Mouse (Mus musculus) small intestine, adult 2 months (tissue): ENCODE data around the gene Slc2a4. TPM values are rescaled to one million over a fixed set of nuclear protein-coding genes. Genes with fewer than 3 reads are reported as not detected.

Experiments
- H3K27ac ChIP-seq: fragments of 200-500 bp; 2 replicates; pipeline ENCODE4 v1.5.1; 2012; ENCODE audit warnings: low read depth, low read length, control low read depth, inconsistent platforms; ENCODE audit not compliant: insufficient read depth
- H3K27me3 ChIP-seq: fragments of 200-500 bp; 2 replicates; pipeline ENCODE4 v1.6.1; 2012; ENCODE audit warnings: mild to moderate bottlenecking, moderate library complexity, low read length, inconsistent platforms; ENCODE audit not compliant: control insufficient read depth, insufficient read depth
- H3K36me3 ChIP-seq: fragments of 200-500 bp; 2 replicates; pipeline ENCODE4 v1.6.1; 2012; ENCODE audit warnings: mild to moderate bottlenecking, low read length, control low read depth, inconsistent platforms; ENCODE audit not compliant: control insufficient read depth, insufficient read depth
- H3K4me1 ChIP-seq: fragments of 200-500 bp; 2 replicates; pipeline ENCODE4 v1.6.1; 2012; ENCODE audit warnings: low read length, inconsistent platforms, mixed read lengths; ENCODE audit not compliant: control insufficient read depth, insufficient read depth, insufficient read length
- H3K4me3 ChIP-seq: fragments of 200-500 bp; 2 replicates; pipeline ENCODE4 v1.5.1; 2012; ENCODE audit warnings: low read depth, mild to moderate bottlenecking, control low read depth, inconsistent platforms, low read length, moderate library complexity
- CTCF ChIP-seq: fragments of 200-500 bp; IDR thresholded peaks from 2 replicates; pipeline ENCODE4 v1.5.1; 2012; ENCODE audit warnings: low read depth, mild to moderate bottlenecking, control low read depth, inconsistent platforms, low read length, moderate library complexity, mixed read lengths; ENCODE audit not compliant: insufficient replicate concordance, insufficient read length; ENCODE audit errors: extremely low read depth
- POLR2A ChIP-seq: fragments of 200-500 bp; IDR thresholded peaks from 2 replicates; pipeline ENCODE4 v1.6.1; 2012; ENCODE audit warnings: low read depth, mild to moderate bottlenecking, control low read depth, inconsistent platforms, low read length, moderate library complexity
- WGBS: fragments of 180-500 bp; shearing (Covaris S2); methylation state at CpG from one replicate; pipeline ENCODE4 v1.1.7; 2018; 5-methylcytosine and 5-hydroxymethylcytosine counted together
- polyA plus RNA-seq: library from polyadenylated mRNA; depleted of rRNA; stranded (reverse); fragments of >200 nt; gene quantifications from 2 replicates; pipeline ENCODE4 v1.2.3, GENCODE M21; 2012; rRNA removed

Slc2a4 gene
- polyA plus RNA-seq = 11.2 and 12.9 TPM in 2 replicates

DNA sequence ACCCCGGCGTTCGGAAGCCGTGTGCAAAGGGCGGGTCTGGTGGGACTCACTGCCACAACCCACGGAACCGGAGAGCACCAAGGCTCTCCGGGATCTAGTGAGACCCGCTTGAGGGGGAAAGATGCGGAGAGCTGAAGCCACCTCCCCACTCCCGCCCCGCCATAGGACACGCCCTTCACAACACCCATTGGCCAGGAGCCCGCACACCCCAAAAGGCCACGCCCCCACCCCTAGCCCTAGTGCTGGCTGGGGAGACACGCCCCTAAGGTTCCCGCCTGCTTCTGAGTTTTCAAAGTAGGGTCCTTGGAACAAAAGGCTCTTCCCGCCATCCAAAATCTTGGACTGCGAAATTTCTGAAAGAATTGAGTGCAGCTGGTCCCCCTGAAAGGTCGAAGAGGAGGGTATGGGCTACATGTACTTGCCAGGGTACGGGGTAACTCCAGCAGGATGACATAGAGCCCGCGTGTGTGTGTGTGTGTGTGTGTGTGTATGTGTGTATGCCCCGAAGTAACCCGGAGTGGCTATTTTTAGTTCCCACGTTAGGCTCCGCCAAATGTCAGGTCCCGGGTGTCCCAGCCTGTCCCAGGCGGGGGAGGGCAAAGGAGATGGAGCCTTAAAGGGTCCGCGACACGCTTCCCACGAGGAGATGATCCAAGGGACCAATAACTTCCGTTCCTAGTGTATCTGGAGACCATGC is at the start of gene Slc2a4:
Gene Slc2a4 (minus strand): TSS at position 123 of the 697 bp plus-strand sequence.
- WGBS = under 1% methylated on average over 34 of the region's 34 CpGs
- Histone ChIP-seq H3K27ac (peak within 1 kb of the TSS; percentile 37; the same call in 1 of the 2 replicates), H3K36me3 (no peaks in the 10 kb centered on the region), H3K4me1 (peaks cover 6% of the 10 kb centered on the region), H3K4me3 (peak within 1 kb of the TSS; percentile 56), H3K27me3 (no peaks in the 10 kb centered on the region)
- no peak for TF ChIP-seq CTCF

DNA sequence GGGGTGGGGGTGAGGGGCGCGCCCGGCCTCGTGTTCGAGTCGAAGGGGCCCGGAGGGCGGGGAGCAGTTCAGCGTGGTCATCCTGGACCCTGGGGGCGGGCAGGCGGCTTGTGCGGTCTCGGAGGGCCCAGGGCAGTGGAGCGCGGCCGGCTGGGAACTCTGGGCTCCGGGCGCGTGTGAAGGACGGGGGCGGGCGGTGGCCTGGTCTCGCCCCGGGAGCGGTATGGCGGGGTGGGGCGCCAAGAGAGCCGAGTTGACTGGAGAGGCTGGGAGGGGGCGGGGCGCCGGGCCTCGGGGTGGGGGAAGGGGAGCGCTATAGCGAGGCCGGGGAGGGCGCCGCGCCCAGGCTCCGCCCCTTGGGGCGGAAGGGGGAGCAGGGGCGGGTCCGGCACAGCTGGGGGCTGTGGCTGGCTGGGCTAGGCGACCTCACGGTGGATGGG is 49.1 kb upstream of the Slc2a4 start:
- peak overlapping the region; percentile 91 for H3K4me3 ChIP-seq
- peak overlapping the region; percentile 82 for H3K27ac ChIP-seq
- 1% methylated on average over 38 of the region's 44 CpGs for WGBS
- TF ChIP-seq POLR2A = peak; percentile 92
- no peak for TF ChIP-seq CTCF
- peaks cover 10% of the 10 kb centered on the region for H3K4me1 ChIP-seq
- peaks cover 38% of the 10 kb centered on the region for H3K36me3 ChIP-seq
- H3K27me3 ChIP-seq = no peaks in the 10 kb centered on the region

DNA sequence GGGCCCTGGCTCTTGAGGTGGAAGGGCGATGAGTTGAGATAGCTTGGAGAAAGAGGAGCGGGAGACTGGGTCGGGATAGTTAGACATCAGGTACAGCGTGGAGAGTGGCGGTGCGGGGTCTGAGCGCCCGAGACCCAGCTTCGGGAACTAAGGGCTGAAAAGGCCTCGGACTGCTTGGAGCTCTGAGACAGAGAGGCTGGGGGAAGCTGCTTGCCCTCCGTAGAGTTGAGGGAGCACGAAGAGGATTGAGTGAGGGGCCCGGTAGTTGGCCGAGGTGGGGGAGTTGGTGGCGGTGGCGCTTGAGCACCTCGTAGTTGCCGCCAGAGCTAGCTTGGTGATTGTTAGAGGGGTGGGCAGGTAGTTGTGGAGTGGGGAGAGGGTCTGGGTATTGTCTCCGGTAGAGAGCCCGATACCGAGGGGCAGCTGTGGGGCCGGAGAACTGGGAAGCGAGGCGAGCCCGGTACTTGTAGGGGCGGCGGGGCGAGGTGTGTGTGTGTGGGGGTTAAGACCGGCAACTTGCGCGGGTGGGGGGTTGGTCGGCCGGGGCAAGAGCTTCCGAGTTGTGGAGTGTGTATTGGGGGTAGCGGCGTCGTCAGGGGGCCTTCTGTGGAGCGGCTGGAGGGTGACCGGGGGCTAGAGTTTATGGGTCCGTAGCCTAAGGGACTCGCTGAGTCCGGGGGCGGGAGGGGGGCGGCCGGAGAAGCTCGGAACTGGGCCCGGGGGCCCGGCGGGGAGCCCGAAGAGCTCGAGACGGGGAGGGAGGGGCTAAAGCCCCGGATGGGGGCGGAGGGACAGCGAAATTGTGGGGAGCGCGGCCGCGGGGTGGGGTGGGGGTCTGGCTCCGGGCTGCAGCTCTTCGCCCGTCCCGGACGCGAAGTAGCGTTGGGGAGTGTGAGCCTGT is 48.4 kb upstream of the Slc2a4 start:
- H3K4me3 ChIP-seq = peak overlapping the region; percentile 91
- H3K27me3 ChIP-seq = no peaks in the 10 kb centered on the region
- under 1% methylated on average over 65 of the region's 66 CpGs for whole genome bisulfite sequencing
- peak overlapping the region; percentile 89 for H3K27ac ChIP-seq
- peaks cover 38% of the 10 kb centered on the region for H3K36me3 ChIP-seq
- TF ChIP-seq POLR2A (no peak), CTCF (no peak)
- H3K4me1 ChIP-seq = peaks cover 9% of the 10 kb centered on the region

GRCm38 (mm10) chr11:69995391-69995960 is 47.5 kb upstream of the Slc2a4 start, which contains the start of gene Phf23:
Gene Phf23, plus strand, starts transcription at chr11:69995777.
- peak; percentile 32; the same call in 1 of the 2 replicates for TF ChIP-seq CTCF
- TF ChIP-seq POLR2A = peak; percentile 83
- Histone ChIP-seq H3K4me1 (peaks cover 5% of the 10 kb centered on the region), H3K36me3 (peaks cover 38% of the 10 kb centered on the region), H3K27ac (peak within 1 kb of the TSS; percentile 89), H3K4me3 (peak within 1 kb of the TSS; percentile 91), H3K27me3 (no peaks in the 10 kb centered on the region)
- under 1% methylated on average over 36 of the region's 36 CpGs for WGBS

DNA sequence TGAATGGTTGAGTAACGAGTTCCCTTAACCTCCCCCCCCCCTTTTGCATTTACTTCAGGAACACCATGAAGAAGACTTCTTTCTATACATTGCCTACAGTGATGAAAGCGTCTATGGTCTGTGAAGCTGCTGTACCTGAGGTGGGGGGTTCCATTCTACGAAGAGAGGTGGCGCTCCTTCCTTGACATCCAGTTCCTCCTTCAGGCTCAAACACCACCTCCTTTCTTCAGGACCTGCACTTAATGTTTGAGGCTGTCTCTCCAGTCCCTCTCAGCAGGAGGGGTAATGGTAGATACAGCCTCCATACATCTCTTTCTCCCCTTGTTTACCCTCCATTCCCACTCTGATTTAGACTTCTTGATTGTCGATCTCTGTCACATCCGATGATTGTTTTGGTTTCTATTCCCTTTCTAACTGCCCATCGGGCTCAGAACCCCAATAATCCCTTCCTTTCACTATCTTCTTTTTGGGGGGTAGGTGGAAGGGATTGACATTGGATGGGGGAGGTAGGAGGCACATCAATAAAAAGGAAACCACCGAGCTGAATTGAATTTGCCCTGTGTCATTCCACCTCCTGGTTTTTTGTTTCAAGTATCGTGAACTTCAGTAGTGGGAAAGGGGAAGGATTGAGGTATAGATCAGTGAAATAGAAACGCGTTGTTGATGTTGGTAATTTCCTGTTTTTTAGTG is 46.6 kb upstream of the Slc2a4 start:
- H3K36me3 ChIP-seq = peaks cover 41% of the 10 kb centered on the region
- H3K4me1 ChIP-seq = peaks cover 5% of the 10 kb centered on the region
- no peak overlapping the region for H3K27ac ChIP-seq
- 78% methylated on average over 11 of the region's 11 CpGs for WGBS
- no peaks in the 10 kb centered on the region for H3K27me3 ChIP-seq
- TF ChIP-seq POLR2A (no peak), CTCF (no peak)
- H3K4me3 ChIP-seq = no peak overlapping the region

DNA sequence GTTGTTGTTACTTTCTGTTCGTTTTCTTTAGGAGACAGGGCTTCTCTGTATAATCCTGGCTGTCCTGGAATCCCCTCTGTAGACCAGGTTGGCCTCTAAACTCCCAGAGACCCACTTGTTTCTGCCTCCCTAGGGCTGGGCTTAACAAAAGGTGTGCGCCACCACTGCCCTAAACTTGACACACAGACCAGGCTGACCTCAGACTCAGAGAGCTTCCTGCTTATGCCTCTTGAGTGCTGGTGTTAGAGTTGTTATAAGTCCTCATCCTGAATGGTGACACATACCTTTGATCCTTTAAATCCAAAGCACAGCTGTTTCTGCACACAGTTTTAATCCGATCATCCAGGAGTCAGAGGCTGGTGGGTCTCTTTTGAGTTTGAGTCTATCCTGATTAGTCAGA is 44.9 kb upstream of the Slc2a4 start:
- no peaks in the 10 kb centered on the region for H3K27me3 ChIP-seq
- no peak overlapping the region for H3K4me3 ChIP-seq
- H3K36me3 ChIP-seq = peaks cover 38% of the 10 kb centered on the region
- H3K4me1 ChIP-seq = peaks cover 5% of the 10 kb centered on the region
- 79% methylated on average over 3 of the region's 3 CpGs for WGBS
- no peak overlapping the region for H3K27ac ChIP-seq
- TF ChIP-seq CTCF (no peak), POLR2A (no peak)
